Mouse (Mus musculus): ENCODE results near the gene Zbtb17.

DNA sequence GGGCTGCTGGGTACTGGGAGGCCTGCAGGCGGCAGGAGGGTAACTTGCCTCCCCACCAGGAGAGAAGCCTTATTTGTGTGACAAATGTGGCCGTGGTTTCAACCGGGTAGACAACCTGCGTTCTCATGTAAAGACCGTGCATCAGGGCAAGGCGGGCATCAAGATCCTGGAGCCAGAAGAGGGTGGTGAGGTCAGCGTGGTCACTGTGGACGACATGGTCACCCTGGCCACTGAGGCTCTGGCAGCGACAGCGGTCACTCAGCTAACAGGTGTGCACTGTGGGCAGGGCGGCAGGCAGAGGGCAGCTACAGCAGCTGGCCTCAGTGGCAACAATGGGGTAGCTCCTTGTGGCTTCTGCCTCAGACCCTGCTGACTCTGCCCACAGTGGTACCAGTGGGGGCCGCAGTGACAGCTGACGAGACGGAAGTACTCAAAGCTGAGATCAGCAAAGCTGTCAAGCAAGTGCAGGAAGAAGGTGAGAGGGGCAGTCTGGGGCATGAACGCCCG lies 21.9 kb downstream of the Zbtb17 start:
- TF ChIP-seq CTCF (IDR thresholded peaks at IDR 0.05; ENCODE audit: low read depth) (no peak), EP300 (IDR thresholded peaks at IDR 0.05; ENCODE audit: low read depth) (no peak)
